Mouse (Mus musculus) kidney, postnatal 25 days (tissue): ENCODE data around the gene Wee1.
"Not testable (repeated sequence)": the region's sequence is repeated elsewhere in the genome, so short reads cannot be mapped to it uniquely, and the experiment has no call there.

Experiments
- DNase-seq, 2 experiments: peaks; one replicate each; pipeline ENCODE4 v3.0.0; 2021; ENCODE audit warnings: mixed read lengths in 2 of 2

Gene Wee1

DNA sequence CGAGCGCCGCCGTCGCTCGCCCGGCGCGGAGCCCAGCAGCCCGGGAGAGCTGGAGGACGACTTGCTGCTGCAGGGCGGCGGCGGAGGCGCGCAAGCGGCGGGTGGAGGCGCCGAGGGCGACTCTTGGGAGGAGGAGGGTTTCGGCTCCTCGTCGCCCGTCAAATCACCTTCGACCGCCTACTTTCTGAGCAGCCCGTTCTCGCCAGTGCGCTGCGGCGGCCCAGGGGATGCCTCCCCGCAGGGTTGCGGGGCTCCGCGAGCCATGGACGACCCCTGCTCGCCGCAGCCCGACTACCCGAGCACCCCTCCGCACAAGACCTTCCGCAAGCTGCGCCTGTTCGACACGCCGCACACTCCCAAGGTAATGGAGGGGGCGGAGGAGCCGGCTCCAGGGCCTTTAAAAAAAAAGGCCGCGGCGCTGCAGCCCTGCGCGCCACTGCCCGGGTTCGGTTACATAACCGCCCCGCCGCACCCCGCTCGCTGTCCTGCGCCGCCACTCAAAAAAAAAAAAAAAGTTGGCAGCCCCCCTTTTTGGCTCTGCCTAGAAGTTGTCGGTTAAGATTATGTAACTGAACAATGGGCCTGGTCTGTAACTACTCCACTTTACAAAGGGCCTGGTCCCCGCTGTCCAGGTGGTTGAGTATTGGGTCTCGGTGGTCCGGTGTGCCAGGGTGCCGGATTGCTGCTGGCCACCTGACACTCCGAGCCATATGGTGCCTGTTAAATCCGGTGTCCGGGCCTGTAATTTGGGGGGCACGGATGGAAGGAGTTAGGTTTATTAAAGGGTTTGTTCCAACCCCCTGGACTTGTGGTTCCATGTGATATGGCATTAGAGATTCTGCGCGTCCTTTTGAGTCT, 948 bp downstream of the Wee1 start:
- peak; percentile 64 to 93 for DNase-seq

DNA sequence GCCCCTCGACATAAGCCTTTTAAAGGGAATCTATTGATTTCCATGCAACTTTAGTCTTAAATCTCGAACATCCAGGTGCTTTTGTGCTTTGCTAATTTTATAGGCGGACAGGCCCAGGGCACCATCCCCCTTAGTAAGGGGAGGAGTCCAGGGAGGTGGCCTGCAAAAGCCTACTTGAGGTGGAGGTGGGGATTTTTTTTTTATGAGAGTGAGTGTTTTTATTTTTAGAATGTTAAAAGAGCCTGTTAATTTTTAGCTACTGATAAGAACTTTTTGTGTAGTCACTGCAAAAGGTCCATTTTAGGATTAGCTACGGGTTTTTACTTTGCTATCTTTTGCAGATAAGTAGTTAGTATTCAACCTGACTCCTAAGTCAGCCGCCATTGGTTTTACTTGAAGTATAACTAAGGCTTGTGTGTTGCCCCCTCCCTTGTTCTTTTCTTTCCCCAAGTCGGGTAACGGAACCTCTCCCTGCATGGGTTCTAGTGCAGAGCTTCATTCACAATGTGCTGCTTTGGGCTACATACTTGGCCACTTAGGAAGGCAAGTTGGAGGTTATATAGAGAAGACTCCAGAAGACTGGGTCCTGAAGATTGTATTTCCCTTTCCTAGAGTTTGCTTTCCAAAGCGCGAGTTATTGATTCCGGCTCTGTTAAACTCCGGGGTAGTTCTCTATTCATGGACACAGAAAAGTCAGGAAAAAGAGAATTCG, 2.2 kb downstream of the Wee1 start:
- DNase-seq, result peak in 1 of 2 experiments; percentile 77

DNA sequence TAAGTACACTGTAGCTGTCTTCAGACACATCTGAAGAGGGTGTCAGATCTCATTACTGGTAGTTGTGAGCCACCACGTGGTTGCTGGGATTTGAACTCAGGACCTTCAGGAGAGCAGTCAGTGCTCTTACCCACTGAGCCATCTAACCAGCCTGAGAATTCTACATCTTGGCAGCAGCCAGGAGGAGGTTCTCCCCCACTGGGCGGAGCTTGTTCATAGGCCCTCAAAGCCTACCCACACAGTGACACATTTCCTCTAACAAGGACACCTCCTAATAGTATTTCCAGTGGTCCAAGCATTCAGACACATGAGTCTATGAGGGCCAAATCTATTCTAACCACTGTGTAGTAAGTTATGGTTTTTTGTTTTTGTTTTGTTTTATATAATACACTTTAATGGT, 6.7 kb downstream of the Wee1 start:
- no peak for DNase-seq

DNA sequence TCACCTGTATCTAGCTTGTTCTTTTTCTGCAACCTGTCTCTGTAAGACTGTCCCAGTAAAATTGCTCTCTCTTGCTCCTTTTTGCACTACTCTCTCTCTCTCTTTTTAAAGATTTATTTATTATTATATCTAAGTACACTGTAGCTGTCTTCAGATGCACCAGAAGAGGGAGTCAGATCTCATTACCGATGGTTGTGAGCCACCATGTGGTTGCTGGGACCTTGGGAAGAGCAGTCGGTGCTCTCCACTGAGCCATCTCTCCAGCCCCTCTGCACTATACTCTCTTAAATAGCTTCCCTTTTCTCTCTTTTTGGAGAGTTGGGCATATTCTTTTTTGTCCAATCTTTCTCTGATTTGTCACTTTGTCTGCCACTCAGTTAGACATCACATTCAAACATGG, 10.4 kb downstream of the Wee1 start:
- DNase-seq, result not testable (repeated sequence)

DNA sequence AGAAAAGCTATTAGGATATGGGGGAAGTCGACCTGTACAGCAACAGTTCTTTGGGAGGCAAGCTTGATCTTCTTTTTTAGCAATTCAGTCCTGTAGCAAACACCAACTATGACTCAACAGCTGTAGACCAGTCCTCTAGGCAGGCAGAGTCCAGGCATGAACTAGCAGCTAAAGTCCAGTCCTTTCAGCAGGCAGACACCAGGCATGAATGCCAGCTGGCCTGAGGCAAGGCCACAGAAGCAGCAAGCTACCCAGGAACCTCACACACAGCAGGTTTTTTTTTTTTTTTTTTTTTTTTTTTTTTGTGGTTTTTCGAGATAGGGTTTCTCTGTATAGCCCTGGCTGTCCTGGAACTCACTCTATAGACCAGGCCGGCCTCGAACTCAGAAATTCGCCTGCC, 12.1 kb downstream of the Wee1 start:
- peak in 1 of 2 experiments; percentile 49 for DNase-seq

DNA sequence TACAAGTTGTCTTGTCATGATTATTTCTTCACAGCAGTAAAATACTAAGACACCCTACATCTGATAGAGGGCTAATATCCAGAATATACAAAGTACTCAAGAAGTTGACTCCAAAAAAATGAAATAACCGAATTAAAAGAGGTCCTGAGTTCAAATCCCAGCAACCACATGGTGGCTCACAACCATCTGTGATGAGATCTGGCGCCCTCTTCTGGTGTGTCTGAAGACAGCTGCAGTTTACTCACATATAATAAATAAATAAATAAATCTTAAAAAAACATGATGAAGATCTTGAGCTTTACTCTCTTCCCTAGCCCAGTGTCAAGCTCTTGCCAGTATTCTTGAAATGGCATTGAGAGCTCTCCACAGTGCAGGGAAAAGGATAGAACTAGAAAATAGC, 16.7 kb downstream of the Wee1 start:
- DNase-seq, result no peak

DNA sequence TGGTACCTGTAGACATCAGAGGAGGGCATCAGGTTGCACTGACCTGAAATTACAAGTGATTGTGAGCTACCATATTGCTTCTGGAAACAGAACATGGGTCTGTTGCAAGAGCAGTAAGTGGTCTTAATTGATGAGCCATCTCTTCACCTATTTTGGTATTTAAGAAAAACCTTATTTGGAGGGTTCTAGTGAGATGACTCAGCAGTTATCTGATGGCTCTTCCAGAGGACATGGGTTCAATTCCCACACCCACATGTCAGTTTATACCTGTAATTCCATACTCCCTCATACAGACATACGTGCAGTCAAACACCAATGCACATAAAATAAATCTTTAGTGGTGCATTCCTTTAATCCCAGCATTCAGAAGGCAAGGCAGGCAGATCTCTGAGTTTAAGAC, 22.0 kb downstream of the Wee1 start:
- DNase-seq, result no peak

DNA sequence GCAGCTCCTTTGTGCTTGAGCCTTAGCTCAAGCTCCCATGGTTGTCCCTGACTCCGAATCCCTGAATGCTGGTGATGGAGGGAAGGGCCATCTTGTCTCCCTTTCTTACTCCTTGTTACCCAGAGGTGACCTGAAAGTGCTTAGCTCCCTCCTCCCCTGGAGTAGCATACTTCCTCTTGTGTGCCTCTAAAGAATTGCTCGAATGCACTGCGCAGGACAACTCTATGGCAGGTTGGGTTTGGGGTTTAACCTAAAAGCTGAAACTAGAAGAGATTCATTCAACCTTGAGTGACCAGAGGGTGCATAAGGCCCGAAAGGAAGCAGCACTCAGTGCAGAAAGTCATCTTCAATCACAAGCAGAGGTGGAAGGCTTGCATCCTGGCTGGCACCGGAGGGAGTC, 31.0 kb downstream of the Wee1 start:
- no peak for DNase-seq

DNA sequence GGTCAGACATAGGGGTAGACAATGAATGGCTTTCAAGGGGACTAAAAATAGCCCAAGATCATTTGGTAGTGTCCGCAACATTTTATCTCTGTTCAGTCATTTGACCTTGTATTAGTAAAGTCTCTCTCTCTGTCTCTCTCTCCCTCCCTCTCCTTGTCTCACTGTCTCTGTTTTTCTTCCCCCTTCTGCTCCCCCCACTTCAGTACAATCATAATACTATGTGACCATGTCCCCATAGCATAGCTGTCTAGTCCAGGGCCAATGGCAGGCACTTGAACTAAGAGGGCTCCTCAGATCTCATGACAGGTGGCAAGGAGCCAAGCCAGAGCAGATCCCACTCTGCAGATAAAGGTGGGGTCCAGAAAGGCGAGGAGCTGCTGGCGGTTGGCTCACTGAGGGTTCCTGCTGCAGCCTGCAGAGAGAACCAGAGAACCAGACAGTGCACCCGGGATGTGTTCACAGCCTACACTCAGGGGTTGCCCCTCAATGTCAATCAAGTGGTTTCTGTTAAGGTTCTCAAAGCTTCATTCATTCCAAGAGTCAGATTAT, 34.9 kb downstream of the Wee1 start:
- peak; percentile 51 to 54 for DNase-seq

DNA sequence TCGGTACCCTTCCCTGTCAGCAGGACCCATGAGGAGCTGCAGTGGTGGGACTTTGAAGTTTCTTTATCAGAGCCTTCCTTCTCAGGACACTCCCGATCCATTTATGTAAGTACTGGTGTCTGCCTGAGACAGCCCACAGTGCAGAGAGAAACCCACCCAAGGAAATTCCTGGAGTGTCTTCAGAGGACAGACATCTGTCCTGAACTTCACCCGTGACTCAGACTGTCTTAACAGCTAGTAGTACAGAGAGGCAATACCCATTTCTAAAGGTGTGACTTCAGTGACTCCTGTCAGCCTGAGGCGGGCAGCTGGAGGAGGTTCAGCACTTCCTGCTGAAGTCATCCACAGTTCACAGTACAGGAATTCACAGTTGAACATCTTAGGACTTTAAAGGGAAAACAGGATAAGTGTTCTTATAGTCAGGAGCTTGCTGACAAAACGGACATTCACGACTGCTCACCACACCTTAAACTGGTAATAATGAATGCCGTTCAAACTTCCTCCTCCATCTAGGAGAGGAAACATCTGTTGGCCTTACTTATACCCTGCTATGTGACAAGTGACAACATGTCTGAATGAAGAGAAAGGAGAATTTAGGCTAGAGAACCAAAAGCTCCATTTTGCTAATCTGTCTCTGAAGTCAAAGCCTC, 35.5 kb downstream of the Wee1 start:
- DNase-seq, result peak; percentile 5 to 62

DNA sequence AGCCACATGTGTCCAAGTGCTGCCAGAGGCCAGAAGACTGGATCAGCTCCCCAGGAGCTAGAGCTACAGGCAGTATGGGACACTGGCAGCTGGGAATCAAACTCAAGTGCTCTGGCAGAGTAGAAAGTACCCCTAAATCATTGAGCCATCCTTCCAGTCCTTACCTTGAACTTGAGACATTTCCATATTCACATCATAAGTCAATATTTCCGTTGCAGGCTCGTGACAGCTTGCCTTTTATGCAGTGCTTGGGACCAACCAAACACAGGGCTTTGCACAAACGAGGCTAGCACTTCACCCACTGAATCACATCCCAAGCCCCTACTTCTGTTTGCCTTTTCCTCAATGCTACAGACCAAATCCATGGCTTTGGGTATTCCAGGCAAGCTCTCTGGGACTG, 36.2 kb downstream of the Wee1 start:
- DNase-seq, result no peak

DNA sequence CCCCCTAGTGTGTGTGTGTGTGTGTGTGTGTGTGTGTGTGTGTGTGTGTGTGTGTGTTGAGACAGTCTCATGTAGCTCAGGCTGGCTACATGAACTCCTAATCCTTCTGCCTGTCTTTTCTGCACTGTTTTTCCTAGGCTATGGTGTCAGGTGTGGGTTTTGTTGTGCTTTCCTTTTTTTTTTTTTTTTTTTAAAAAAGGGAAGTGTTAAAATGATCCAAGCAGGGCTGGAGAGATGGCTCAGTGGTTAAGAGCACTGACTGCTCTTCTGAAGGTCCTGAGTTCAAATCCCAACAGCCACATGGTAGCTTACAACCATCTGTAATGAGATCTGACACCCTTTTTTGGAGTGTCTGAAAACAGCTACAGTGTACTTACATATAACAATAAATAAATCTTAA, 38.3 kb downstream of the Wee1 start:
- DNase-seq, result not testable (repeated sequence)

DNA sequence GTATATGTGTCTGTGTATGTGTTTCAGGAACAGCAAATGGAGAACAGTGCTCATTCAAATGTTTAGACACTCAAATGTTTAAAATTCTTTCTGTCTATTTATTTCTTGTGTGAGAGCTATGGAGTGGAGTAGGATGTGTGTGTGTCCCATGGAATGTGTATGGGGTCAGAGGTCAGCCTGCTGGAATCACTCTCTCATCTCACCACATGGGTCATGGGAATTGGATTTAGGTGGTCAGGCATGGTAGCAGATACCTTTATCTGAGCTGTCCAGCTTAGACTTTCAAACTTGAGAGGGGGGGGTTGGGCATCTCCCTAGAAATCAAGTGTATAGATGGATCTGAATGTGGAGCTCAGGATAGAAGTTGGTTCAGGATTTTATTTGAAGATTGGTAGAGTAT, 38.8 kb downstream of the Wee1 start:
- no peak for DNase-seq

DNA sequence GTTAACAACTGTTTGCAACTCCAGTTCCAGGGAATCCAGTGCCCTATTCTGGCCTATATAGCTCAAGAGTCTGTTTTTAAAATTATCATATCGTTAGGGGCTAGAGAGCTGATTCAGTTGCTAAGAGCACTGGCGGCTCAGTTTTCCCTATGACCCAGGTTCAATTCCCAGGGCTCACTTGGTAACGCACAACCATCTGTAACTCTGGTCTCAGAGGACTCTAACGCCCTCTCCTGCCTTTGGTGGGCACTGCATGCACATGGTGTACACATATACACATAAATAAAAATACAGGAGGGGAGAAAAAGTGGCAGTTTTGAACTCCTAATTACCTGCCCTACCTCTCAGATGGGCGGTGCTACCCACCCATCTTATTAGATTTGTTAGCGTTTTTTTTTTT, 41.2 kb downstream of the Wee1 start:
- peak in 1 of 2 experiments; percentile 13 for DNase-seq

DNA sequence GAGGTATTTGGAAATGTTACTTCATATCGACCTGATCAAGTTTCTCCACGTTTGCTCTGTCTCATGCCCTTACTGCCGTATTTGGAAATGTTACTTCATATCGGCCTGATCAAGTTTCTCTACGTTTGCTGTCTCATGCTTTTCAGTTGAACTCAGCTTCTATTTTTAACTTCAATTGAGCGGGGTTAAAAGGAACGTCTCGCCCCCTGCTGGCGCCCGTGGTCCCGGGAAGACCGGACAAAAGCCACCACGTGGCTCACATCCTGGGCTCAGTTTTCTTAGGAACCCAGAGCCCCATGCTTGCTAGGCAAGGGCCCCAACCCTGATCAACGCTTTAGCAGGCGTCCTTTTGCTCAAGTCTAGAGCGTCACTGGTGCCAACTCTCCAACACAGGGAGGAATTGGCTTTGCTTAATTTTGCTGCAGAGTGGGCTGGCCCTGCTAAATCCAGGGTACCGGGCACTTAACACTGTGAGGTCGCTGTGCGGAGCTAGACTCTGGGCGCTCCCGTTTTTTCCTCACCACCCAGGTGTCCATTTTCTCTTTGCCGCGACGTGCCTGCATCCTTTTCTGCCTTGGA, 42.3 kb downstream of the Wee1 start:
- DNase-seq, result peak; percentile 93

DNA sequence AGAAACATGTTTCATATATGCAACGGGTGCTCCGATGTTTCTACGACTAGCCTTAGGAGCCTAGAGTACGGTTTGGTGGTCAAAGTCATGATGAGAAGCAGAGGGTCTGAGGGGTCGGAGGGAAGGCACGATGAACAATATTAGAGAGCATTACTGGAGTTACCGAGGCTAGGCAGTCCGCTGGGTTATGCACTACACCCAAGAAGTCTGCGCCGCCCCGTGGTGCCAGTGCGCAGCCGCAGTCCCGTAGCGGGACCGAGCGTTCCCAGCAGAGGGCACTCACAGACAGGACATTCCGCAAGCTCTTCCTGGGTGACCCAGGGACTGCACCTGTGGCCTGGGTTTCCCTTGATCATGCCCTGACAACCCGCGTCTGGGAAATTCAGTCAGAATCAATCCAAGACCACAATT, 42.9 kb downstream of the Wee1 start:
- DNase-seq, result peak; percentile 94 to 95

DNA sequence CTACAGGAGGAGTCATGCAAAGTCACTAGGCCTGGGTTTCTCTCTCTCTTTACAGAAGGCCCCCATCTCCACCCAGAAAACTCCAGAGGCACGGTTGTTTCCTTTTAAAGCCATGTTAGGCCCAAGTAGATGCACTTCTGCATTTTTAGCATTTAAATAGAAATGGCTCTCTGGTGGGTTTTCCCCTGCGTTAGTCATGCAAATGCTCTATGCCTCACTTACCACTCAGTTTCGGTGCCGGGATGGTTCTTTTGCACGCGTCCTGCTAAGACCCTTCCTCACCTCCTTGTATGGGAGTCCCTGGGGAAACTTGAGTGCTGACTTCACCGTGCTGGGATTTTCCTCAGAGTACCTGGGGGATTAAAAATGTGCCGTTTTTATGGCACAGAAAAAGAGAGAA, 44.4 kb downstream of the Wee1 start:
- no peak for DNase-seq

DNA sequence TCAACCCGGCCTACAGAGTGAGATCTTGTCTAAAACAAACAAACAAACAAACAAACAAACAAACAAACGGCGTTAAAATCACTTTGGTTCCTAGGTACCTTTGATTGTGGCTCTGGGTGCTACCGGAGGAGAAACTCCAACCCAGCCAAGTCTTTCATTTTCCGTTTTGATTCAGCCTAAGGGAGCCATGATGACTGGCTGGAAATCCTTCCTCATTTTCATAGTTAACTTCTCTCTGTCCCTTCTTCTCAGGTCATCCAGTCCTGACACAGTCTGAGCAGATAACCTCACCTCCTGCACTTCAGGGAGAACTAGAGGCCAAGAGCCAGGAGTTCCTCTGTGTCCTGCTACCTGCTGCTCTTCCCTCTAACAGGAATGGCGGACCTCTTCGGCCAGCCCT, 57.4 kb downstream of the Wee1 start:
- no peak for DNase-seq

DNA sequence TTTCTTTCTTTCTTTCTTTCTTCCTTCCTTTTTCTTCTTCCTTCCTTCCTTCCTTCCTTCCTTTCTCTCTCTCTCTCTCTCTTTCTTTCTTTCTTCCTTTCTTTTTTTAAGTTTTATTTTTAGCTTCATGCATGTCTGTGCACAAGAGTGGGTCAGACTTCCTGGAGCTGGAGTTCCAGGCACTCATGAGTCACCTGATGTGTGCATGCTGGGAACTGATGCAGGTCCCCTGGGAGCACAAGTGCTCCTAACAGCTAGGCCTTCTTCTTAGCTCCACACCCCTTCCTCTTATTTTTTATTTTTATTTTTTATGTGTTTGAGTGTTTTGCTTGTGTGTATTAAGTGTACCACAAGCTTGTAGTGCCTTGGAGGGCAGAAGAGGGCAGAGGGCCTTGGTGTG, 58.8 kb downstream of the Wee1 start:
- DNase-seq, result no peak

DNA sequence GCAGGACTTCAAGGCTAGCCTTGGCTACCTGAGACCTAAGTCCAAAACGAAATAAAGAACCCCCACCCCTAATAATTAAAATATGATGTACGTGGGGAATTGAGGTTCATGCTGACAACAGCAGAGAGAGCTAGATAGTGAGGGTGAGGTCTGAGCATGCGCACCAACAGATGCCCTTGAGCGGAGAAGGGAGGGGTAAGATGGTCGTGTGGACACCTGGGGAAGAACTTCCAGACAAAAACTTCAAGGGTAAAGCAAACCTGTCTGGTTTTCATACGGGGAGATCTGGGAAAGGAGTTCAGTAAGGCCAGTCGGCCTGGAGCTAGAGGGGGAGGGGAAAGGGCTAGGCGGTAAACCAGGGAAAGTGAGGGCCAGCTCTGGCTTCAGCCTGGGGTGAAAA, 59.6 kb downstream of the Wee1 start:
- DNase-seq, result no peak

DNA sequence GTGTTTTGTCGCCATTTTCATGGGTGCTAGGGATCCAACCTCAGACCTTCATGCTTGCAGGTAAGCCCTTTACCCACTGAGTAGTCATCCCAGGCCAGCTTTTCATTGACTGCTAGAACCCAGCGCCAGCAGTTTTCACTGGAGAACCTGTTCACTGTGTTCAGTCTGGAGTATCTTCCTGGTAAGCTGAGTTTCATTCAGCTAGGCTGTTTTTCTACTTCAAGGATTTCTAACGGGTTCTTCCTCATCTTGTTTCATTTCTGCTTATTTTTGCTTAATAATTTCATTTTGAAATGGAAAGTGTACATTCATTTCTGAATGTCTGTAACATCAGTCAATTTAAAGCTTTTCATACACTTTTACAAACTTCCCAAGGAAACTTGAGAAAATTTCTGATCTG, 62.8 kb downstream of the Wee1 start:
- DNase-seq, result no peak

DNA sequence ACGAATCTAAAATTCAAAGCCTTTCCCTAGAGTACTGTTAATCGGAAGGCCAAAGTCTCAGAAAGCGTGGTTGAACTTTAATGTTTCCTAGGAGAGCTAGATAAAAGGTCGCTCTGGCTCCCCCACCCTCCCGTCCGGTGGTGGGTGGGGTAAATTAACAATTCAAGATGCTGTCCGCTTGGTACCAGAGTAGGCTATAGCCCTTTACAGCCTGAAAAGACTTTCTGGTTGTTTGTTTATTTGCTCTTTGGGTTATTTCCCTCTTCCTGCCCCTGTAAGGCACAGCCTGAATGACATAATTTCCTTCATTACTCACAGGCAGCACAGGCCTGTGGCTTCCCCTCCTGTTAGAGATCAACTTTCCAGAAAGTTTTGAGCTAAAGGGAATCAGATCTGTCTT, 68.1 kb downstream of the Wee1 start:
- peak; percentile 53 to 81 for DNase-seq
